Mouse (Mus musculus) ES-E14 (cell line): ENCODE measurements at regions not wholly inside any gene's neighbourhood (a gene's known extent, or its start where the extent isn't known, plus 50 kb on each side); places are given as distances from the start of the nearest gene placed in this dataset.
A peak's percentile ranks its signal among the peaks of the same experiment; 100 is the strongest.

ENCODE experiments used
- DNase-seq: peaks from one replicate; pipeline ENCODE4 v3.0.0-alpha.2; 2013; ENCODE audit warnings: low read depth, low spot score
- H3K27ac ChIP-seq: 2 replicates; pipeline ENCODE4 v1.5.1; 2012; ENCODE audit warnings: low read depth, mild to moderate bottlenecking, low read length, moderate library complexity, mixed read lengths; ENCODE audit not compliant: poor library complexity, insufficient read depth, severe bottlenecking
- H3K36me3 ChIP-seq: 2 replicates; pipeline ENCODE4 v1.6.1; 2012; ENCODE audit warnings: mild to moderate bottlenecking, low read length, moderate library complexity, mixed read lengths; ENCODE audit not compliant: control insufficient read depth, poor library complexity, insufficient read depth, severe bottlenecking
- H3K4me1 ChIP-seq, 2 experiments: fragments of 150-350 bp in 1 of 2; sonication (generic) in 1 of 2; 2 replicates each; pipeline ENCODE4 v1.6.1; 2012; ENCODE audit warnings: low read length in 2 of 2, mild to moderate bottlenecking in 1 of 2, mixed read lengths in 1 of 2; ENCODE audit not compliant: control insufficient read depth in 2 of 2, insufficient read depth in 2 of 2, poor library complexity in 1 of 2
- H3K4me3 ChIP-seq, 2 experiments: fragments of 150-350 bp in 1 of 2; sonication (generic) in 1 of 2; 2 replicates each; pipeline ENCODE4 v1.5.1; 2012; ENCODE audit warnings: low read length in 2 of 2, low read depth in 1 of 2, mild to moderate bottlenecking in 1 of 2, mixed read lengths in 1 of 2; ENCODE audit not compliant: insufficient read depth in 1 of 2, poor library complexity in 1 of 2, severe bottlenecking in 1 of 2
- H3K9ac ChIP-seq: 2 replicates; pipeline ENCODE4 v1.6.1; 2012; ENCODE audit warnings: low read depth, mild to moderate bottlenecking, low read length, mixed read lengths; ENCODE audit not compliant: poor library complexity, insufficient read depth, severe bottlenecking
- H3K9me3 ChIP-seq: fragments of 150-350 bp; sonication (generic); 2 replicates; pipeline ENCODE4 v1.6.1; 2012; ENCODE audit warnings: low read depth, mild to moderate bottlenecking, low read length; ENCODE audit not compliant: control insufficient read depth, insufficient read depth
- CHD2 ChIP-seq: IDR thresholded peaks from 2 replicates; pipeline ENCODE4 v1.6.1; 2014; ENCODE audit warnings: mild to moderate bottlenecking, low read depth, low read length, inconsistent platforms
- HCFC1 ChIP-seq: IDR thresholded peaks from 2 replicates; pipeline ENCODE4 v1.6.1; 2012; ENCODE audit warnings: low read length, inconsistent platforms, borderline replicate concordance; ENCODE audit not compliant: insufficient read depth
- MAFK ChIP-seq: IDR thresholded peaks from 2 replicates; pipeline ENCODE4 v1.6.1; 2014; ENCODE audit warnings: mild to moderate bottlenecking, low read depth, low read length, inconsistent platforms; ENCODE audit not compliant: insufficient read depth
- ZC3H11A ChIP-seq: IDR thresholded peaks from 2 replicates; pipeline ENCODE4 v1.6.1; 2012; ENCODE audit warnings: low read depth, mild to moderate bottlenecking, inconsistent platforms, low read length, borderline replicate concordance
- ZNF384 ChIP-seq: IDR thresholded peaks from 2 replicates; pipeline ENCODE4 v1.6.1; 2012; ENCODE audit warnings: low read depth, low read length, inconsistent platforms
- in situ Hi-C, 2 experiments: fragments of 600-800 bp; cut with MboI; formaldehyde crosslinking; loops; one replicate each; pipeline ENCODE4 v1.15.1; 2025; ENCODE audit warnings: low sequenced_read_pairs in 2 of 2, inconsistent platforms in 1 of 2; ENCODE audit not compliant: unreplicated experiment in 2 of 2

GRCm38 (mm10) chr3:34745181-34745736 is 95.1 kb downstream of the Sox2 start:
- H3K4me3 ChIP-seq, result no peak overlapping the region
- TF ChIP-seq CHD2 (no peak; the same call in 1 of the 2 replicates), ZC3H11A (no peak), ZNF384 (peak; percentile 78), MAFK (no peak; the same call in 1 of the 2 replicates)
- no peaks in the 10 kb centered on the region for H3K36me3 ChIP-seq
- H3K9ac ChIP-seq, result no peak overlapping the region
- peaks cover 13 to 24% of the 10 kb centered on the region in 2 experiments for H3K4me1 ChIP-seq
- no peaks in the 10 kb centered on the region for H3K9me3 ChIP-seq
- in situ Hi-C loops, result loop anchor here in 1 of 2 experiments (5.0 kb wide), 1 partner anchor 88 kb away; no protein-coding TSS in a partner anchor
- peak overlapping the region; percentile 82; the same call in 1 of the 2 replicates for H3K27ac ChIP-seq
- peak; percentile 75 for DNase-seq

- Histone ChIP-seq H3K36me3 (no peaks in the 10 kb centered on the region), H3K9me3 (no peaks in the 10 kb centered on the region), H3K4me3 (no peak overlapping the region), H3K4me1 (peaks cover 15 to 34% of the 10 kb centered on the region in 2 experiments), H3K9ac (no peak overlapping the region), H3K27ac (no peak overlapping the region)
- in situ Hi-C loops, result loop anchor here in 1 of 2 experiments (5.0 kb wide), 1 partner anchor 90 kb away; no protein-coding TSS in a partner anchor
- DNase-seq, result no peak
- TF ChIP-seq ZC3H11A (no peak), CHD2 (no peak), HCFC1 (no peak), ZNF384 (no peak), MAFK (no peak)
Observed at GRCm38 (mm10) chr3:34747499-34748093, 97.4 kb downstream of the Sox2 start.

- DNase-seq, result no peak
- Histone ChIP-seq H3K36me3 (no peaks in the 10 kb centered on the region), H3K9ac (no peak overlapping the region), H3K4me3 (no peak overlapping the region), H3K27ac (no peak overlapping the region), H3K9me3 (no peaks in the 10 kb centered on the region), H3K4me1 (peaks cover 8 to 33% of the 10 kb centered on the region in 2 experiments)
- in situ Hi-C loops, result loop anchor here (5.0 to 25.0 kb wide), 2 partner anchors 88 to 93 kb away; partner anchors contain the start of gene Sox2 (in 1 of the 2)
- TF ChIP-seq MAFK (no peak), ZC3H11A (no peak), HCFC1 (no peak), ZNF384 (no peak), CHD2 (no peak)
Observed at GRCm38 (mm10) chr3:34749989-34750388, 99.8 kb downstream of the Sox2 start.

GRCm38 (mm10) chr3:34751551-34751950 is 101.3 kb downstream of the Sox2 start:
- no peak for DNase-seq
- TF ChIP-seq MAFK (no peak), HCFC1 (no peak), ZNF384 (no peak), CHD2 (no peak), ZC3H11A (no peak)

More at GRCm38 (mm10) chr3:34751551-34751950, 101.3 kb downstream of the Sox2 start:
- Histone ChIP-seq H3K9me3 (no peaks in the 10 kb centered on the region), H3K9ac (no peak overlapping the region), H3K27ac (no peak overlapping the region), H3K36me3 (no peaks in the 10 kb centered on the region), H3K4me3 (no peak overlapping the region), H3K4me1 (peaks cover 10 to 29% of the 10 kb centered on the region in 2 experiments)
- in situ Hi-C loops, result loop anchor here in 1 of 2 experiments (25.0 kb wide), 1 partner anchor 89 kb away; the partner anchor contains the start of gene Sox2
